Mouse (Mus musculus): Measurements from ENCODE around the gene Smug1.
A peak's percentile ranks its signal among the peaks of the same experiment; 100 is the strongest.

Gene Smug1

GRCm38 (mm10) chr15:103177611-103178041 is 10.7 kb upstream of the Smug1 start:
- no peak for DNase-seq (ENCODE audit: low read depth, low spot score)

GRCm38 (mm10) chr15:103176874-103177421 is 10.1 kb upstream of the Smug1 start:
- peak; percentile 93 for DNase-seq (ENCODE audit: low read depth, low spot score)

- DNase-seq (ENCODE audit: low read depth, low spot score), result no peak
Measured at GRCm38 (mm10) chr15:103173251-103173650, 6.4 kb upstream of the Smug1 start.

- peak; percentile 80 for DNase-seq (ENCODE audit: low read depth, low spot score)
Measured at GRCm38 (mm10) chr15:103172537-103172936, 5.6 kb upstream of the Smug1 start.

GRCm38 (mm10) chr15:103171276-103171675 is 4.4 kb upstream of the Smug1 start:
- no peak for DNase-seq (ENCODE audit: low read depth, low spot score)

GRCm38 (mm10) chr15:103170316-103170679 is 3.4 kb upstream of the Smug1 start:
- no peak for DNase-seq (ENCODE audit: low read depth, low spot score)

- DNase-seq (ENCODE audit: low read depth, low spot score), result no peak
Measured at GRCm38 (mm10) chr15:103169612-103170315, 2.9 kb upstream of the Smug1 start.

- peak; percentile 80 for DNase-seq (ENCODE audit: low read depth, low spot score)
Measured at GRCm38 (mm10) chr15:103168801-103169611, 2.1 kb upstream of the Smug1 start.

GRCm38 (mm10) chr15:103167786-103168185 is 894 bp upstream of the Smug1 start:
- no peak for DNase-seq (ENCODE audit: low read depth, low spot score)

GRCm38 (mm10) chr15:103165924-103166323 is 968 bp downstream of the Smug1 start:
- no peak for DNase-seq (ENCODE audit: low read depth, low spot score)

- DNase-seq (ENCODE audit: low read depth, low spot score), result peak; percentile 93
Measured at GRCm38 (mm10) chr15:103165379-103165778, 1.5 kb downstream of the Smug1 start.

- DNase-seq (ENCODE audit: low read depth, low spot score), result peak; percentile 93
Measured at GRCm38 (mm10) chr15:103163182-103163919, 3.5 kb downstream of the Smug1 start.

- DNase-seq (ENCODE audit: low read depth, low spot score), result no peak
Measured at GRCm38 (mm10) chr15:103157585-103157984, 9.3 kb downstream of the Smug1 start.

GRCm38 (mm10) chr15:103156890-103157289 is 10.0 kb downstream of the Smug1 start:
- no peak for DNase-seq (ENCODE audit: low read depth, low spot score)

GRCm38 (mm10) chr15:103155366-103156321 is 11.2 kb downstream of the Smug1 start:
- no peak for DNase-seq (ENCODE audit: low read depth, low spot score)

- DNase-seq (ENCODE audit: low read depth, low spot score), result no peak
Measured at GRCm38 (mm10) chr15:103152890-103153610, 13.8 kb downstream of the Smug1 start.

GRCm38 (mm10) chr15:103152371-103152770 is 14.5 kb downstream of the Smug1 start:
- no peak for DNase-seq (ENCODE audit: low read depth, low spot score)

- no peak for DNase-seq (ENCODE audit: low read depth, low spot score)
Measured at GRCm38 (mm10) chr15:103147779-103148178, 19.1 kb downstream of the Smug1 start.

GRCm38 (mm10) chr15:103147422-103147690 is 19.5 kb downstream of the Smug1 start:
- DNase-seq (ENCODE audit: low read depth, low spot score), result no peak
